Mouse (Mus musculus) limb, embryonic 11.5 days (tissue): ENCODE results near the gene Map3k13. TPM values are rescaled to one million over a fixed set of nuclear protein-coding genes. Genes with fewer than 3 reads are reported as not detected.

Experiments
- ATAC-seq: fragments of 200-750 bp; cut with Nextera tagmentation; 2 replicates; pipeline ENCODE4 v1.8.0; 2017; ENCODE audit warnings: low read depth; ENCODE audit not compliant: insufficient number of reproducible peaks, low FRiP score, low TSS enrichment
- DNase-seq: peaks from one replicate; pipeline ENCODE4 v3.0.0-alpha.2; 2015; ENCODE audit warnings: low spot score
- H3K27ac ChIP-seq: fragments of 300-500 bp; sonication (generic); replicated peaks from 2 replicates; pipeline ENCODE4 v1.5.1; 2014; ENCODE audit warnings: low read depth, mild to moderate bottlenecking, low read length
- H3K27me3 ChIP-seq: fragments of 300-500 bp; sonication (generic); 2 replicates; pipeline ENCODE4 v1.6.1; 2014; ENCODE audit warnings: mild to moderate bottlenecking, low read length, mixed read lengths; ENCODE audit not compliant: control insufficient read depth, insufficient read depth
- H3K36me3 ChIP-seq: fragments of 300-500 bp; sonication (generic); 2 replicates; pipeline ENCODE4 v1.6.1; 2014; ENCODE audit warnings: mild to moderate bottlenecking, low read length, moderate library complexity, mixed read lengths; ENCODE audit not compliant: control insufficient read depth, insufficient read depth
- H3K4me1 ChIP-seq: fragments of 300-500 bp; sonication (generic); 2 replicates; pipeline ENCODE4 v1.6.1; 2014; ENCODE audit warnings: low read length, mixed read lengths; ENCODE audit not compliant: control insufficient read depth, insufficient read depth
- H3K4me2 ChIP-seq: fragments of 300-500 bp; sonication (generic); 2 replicates; pipeline ENCODE4 v1.6.1; 2014; ENCODE audit warnings: low read depth, mild to moderate bottlenecking, moderate library complexity; ENCODE audit not compliant: severe bottlenecking
- H3K4me3 ChIP-seq: fragments of 300-500 bp; sonication (generic); 2 replicates; pipeline ENCODE4 v1.5.1; 2014; ENCODE audit warnings: low read depth, low read length
- H3K9ac ChIP-seq: fragments of 300-500 bp; sonication (generic); 2 replicates; pipeline ENCODE4 v1.6.1; 2014; ENCODE audit warnings: mild to moderate bottlenecking, low read length
- H3K9me3 ChIP-seq: fragments of 300-500 bp; sonication (generic); 2 replicates; pipeline ENCODE4 v1.6.1; 2016; ENCODE audit warnings: low read length; ENCODE audit not compliant: control insufficient read depth
- WGBS: fragments of 180-500 bp; shearing (Covaris S2); extraction: QIAGEN DNeasy Blood & Tissue Kit; methylation state at CpG from one replicate; pipeline ENCODE4 v1.1.7; 2014; 5-methylcytosine and 5-hydroxymethylcytosine counted together
- polyA plus RNA-seq: library from polyadenylated mRNA; unstranded; fragments of >200 nt; fragmentation: Nextera tagmentation; extraction: Ambion mirVana; gene quantifications from 2 replicates; pipeline ENCODE4 v1.2.1, GENCODE M21; 2014

The Map3k13 gene
- polyA plus RNA-seq, 1 experiment from 2014 or later: 1.3 TPM

- H3K4me3 ChIP-seq: no peak overlapping the region
- DNase-seq (peak; percentile 40), ATAC-seq (no peak)
- H3K27ac ChIP-seq: no peak overlapping the region
- WGBS: 69% methylated on average over 11 of the region's 11 CpGs
- no peaks in the 10 kb centered on the region for H3K27me3 ChIP-seq
- no peaks in the 10 kb centered on the region for H3K4me1 ChIP-seq
- H3K9me3 ChIP-seq: no peaks in the 10 kb centered on the region
- no peaks in the 10 kb centered on the region for H3K36me3 ChIP-seq
- H3K4me2 ChIP-seq: no peak overlapping the region
- no peak overlapping the region for H3K9ac ChIP-seq
Measured at GRCm38 (mm10) chr16:21814861-21815668, 20.9 kb downstream of the Map3k13 start.

GRCm38 (mm10) chr16:21815669-21816010 is 21.5 kb downstream of the Map3k13 start:
- no peak overlapping the region for H3K27ac ChIP-seq
- H3K27me3 ChIP-seq: no peaks in the 10 kb centered on the region
- no peak overlapping the region for H3K9ac ChIP-seq
- no peaks in the 10 kb centered on the region for H3K4me1 ChIP-seq
- 51% methylated on average over 7 of the region's 7 CpGs for WGBS
- H3K36me3 ChIP-seq: no peaks in the 10 kb centered on the region
- no peaks in the 10 kb centered on the region for H3K9me3 ChIP-seq
- H3K4me2 ChIP-seq: no peak overlapping the region
- H3K4me3 ChIP-seq: no peak overlapping the region
- ATAC-seq: no peak
- DNase-seq: no peak

- peak; percentile 44 for DNase-seq
- WGBS: 46% methylated on average over 9 of the region's 9 CpGs
Measured at GRCm38 (mm10) chr16:21818132-21818531, 24.0 kb downstream of the Map3k13 start.

DNA sequence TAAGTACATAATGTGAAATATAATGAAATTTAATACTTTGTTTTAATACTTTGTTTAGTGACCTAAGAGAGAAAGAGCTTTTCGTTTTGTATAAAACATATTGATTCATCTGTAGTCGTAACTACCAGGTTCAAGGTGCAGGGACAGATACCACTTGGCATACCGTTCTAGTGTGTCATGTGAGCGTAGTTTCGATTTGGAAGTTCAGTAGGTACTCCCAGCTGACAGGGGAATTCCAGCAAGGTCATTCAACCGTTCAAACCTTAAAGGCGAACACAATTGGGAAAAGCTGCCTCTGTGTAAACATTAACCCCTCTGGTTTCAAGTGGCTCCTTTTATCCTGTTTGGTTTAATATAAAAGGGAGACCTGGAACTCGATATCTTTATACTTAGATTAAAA is 24.5 kb downstream of the Map3k13 start:
- no peak overlapping the region for H3K4me3 ChIP-seq
- H3K4me2 ChIP-seq: no peak overlapping the region
- no peak for DNase-seq
- no peak overlapping the region for H3K9ac ChIP-seq
- H3K27ac ChIP-seq: no peak overlapping the region
- H3K27me3 ChIP-seq: no peaks in the 10 kb centered on the region
- 78% methylated on average over 8 of the region's 8 CpGs for WGBS
- no peaks in the 10 kb centered on the region for H3K4me1 ChIP-seq
- no peaks in the 10 kb centered on the region for H3K36me3 ChIP-seq
- H3K9me3 ChIP-seq: no peaks in the 10 kb centered on the region
- no peak for ATAC-seq

More at GRCm38 (mm10) chr16:21818132-21818531, 24.0 kb downstream of the Map3k13 start:
- H3K27ac ChIP-seq: no peak overlapping the region
- H3K27me3 ChIP-seq: no peaks in the 10 kb centered on the region
- H3K9me3 ChIP-seq: no peaks in the 10 kb centered on the region
- no peak overlapping the region for H3K4me2 ChIP-seq
- no peaks in the 10 kb centered on the region for H3K4me1 ChIP-seq
- H3K4me3 ChIP-seq: no peak overlapping the region
- H3K36me3 ChIP-seq: no peaks in the 10 kb centered on the region
- ATAC-seq: no peak
- H3K9ac ChIP-seq: no peak overlapping the region

DNA sequence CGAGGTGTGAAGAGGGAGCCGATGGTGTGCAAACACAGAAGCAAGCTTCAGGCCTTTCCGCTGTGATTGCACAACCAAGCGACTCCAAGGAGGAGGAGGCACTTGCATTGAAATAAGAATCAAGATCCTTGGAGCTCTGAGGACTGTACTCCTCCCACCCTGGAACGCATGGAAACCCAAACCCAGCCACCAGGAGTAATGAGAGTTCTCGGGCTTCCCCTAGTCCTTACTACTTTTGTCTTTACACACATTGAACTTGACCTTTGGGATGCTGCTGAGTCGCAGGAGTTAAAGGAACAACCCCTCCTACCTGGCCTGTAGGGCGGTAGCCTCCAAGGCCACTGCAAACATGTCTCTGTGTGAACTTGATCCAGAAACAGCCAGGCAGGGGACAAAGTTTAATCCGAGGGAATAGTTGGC is 31.5 kb downstream of the Map3k13 start:
- Histone ChIP-seq H3K4me1 (no peaks in the 10 kb centered on the region), H3K9ac (no peak overlapping the region), H3K36me3 (no peaks in the 10 kb centered on the region), H3K4me3 (no peak overlapping the region), H3K4me2 (no peak overlapping the region), H3K27ac (no peak overlapping the region), H3K9me3 (no peaks in the 10 kb centered on the region), H3K27me3 (no peaks in the 10 kb centered on the region)
- WGBS: 73% methylated on average over 9 of the region's 9 CpGs
- ATAC-seq (no peak), DNase-seq (no peak)

- H3K9me3 ChIP-seq: no peaks in the 10 kb centered on the region
- no peak for ATAC-seq
- H3K9ac ChIP-seq: no peak overlapping the region
- H3K27ac ChIP-seq: no peak overlapping the region
- H3K27me3 ChIP-seq: no peaks in the 10 kb centered on the region
- H3K4me3 ChIP-seq: no peak overlapping the region
- no peak overlapping the region for H3K4me2 ChIP-seq
- DNase-seq: no peak
- 68% methylated on average over 4 of the region's 4 CpGs for WGBS
- no peaks in the 10 kb centered on the region for H3K4me1 ChIP-seq
- H3K36me3 ChIP-seq: no peaks in the 10 kb centered on the region
Measured at GRCm38 (mm10) chr16:21827153-21827552, 33.0 kb downstream of the Map3k13 start.

- H3K9ac ChIP-seq: no peak overlapping the region
- no peak overlapping the region for H3K27ac ChIP-seq
- no peaks in the 10 kb centered on the region for H3K9me3 ChIP-seq
- no peaks in the 10 kb centered on the region for H3K4me1 ChIP-seq
- no peaks in the 10 kb centered on the region for H3K27me3 ChIP-seq
- no peak overlapping the region for H3K4me3 ChIP-seq
- H3K36me3 ChIP-seq: no peaks in the 10 kb centered on the region
- DNase-seq (no peak), ATAC-seq (no peak)
- no peak overlapping the region for H3K4me2 ChIP-seq
- 76% methylated on average over 4 of the region's 4 CpGs for WGBS
Measured at GRCm38 (mm10) chr16:21827581-21827980, 33.4 kb downstream of the Map3k13 start.

DNA sequence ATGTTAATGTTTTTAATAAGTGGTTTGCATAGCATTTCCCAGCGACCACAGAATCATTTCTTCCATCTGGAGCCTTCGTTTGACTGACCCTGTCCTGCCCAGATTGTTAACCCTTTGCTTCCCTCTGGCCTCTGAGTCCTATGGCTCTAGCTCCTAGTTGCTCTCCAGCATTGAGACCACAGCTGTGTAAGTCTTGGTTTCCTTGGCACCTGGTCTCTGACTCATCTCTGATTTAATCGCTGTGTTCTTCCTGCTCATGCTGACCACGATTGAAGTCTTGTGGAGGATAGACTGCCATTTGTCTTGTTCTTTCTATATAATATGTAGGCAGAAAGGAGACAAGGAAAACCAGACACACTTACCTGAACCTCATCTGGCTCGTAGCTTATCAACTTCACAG is 35.6 kb downstream of the Map3k13 start:
- WGBS: 38% methylated on average over 5 of the region's 5 CpGs
- H3K9ac ChIP-seq: no peak overlapping the region
- H3K4me1 ChIP-seq: no peaks in the 10 kb centered on the region
- DNase-seq (no peak), ATAC-seq (no peak)
- H3K36me3 ChIP-seq: no peaks in the 10 kb centered on the region
- H3K27me3 ChIP-seq: no peaks in the 10 kb centered on the region
- no peak overlapping the region for H3K27ac ChIP-seq
- H3K4me2 ChIP-seq: no peak overlapping the region
- no peaks in the 10 kb centered on the region for H3K9me3 ChIP-seq
- no peak overlapping the region for H3K4me3 ChIP-seq

GRCm38 (mm10) chr16:21830784-21831183 is 36.6 kb downstream of the Map3k13 start:
- H3K4me2 ChIP-seq: no peak overlapping the region
- H3K27ac ChIP-seq: no peak overlapping the region
- ATAC-seq (no peak), DNase-seq (no peak)
- 59% methylated on average over 6 of the region's 6 CpGs for WGBS
- peaks cover 2% of the 10 kb centered on the region; the same call in 1 of the 2 replicates for H3K4me1 ChIP-seq
- no peak overlapping the region for H3K4me3 ChIP-seq
- H3K9me3 ChIP-seq: no peaks in the 10 kb centered on the region
- H3K9ac ChIP-seq: no peak overlapping the region
- H3K36me3 ChIP-seq: no peaks in the 10 kb centered on the region
- H3K27me3 ChIP-seq: no peaks in the 10 kb centered on the region
